Mouse (Mus musculus) heart, postnatal 0 days (tissue): ENCODE results near the gene Phactr1. TPM values are rescaled to one million over a fixed set of nuclear protein-coding genes. Genes with fewer than 3 reads are reported as not detected.
A peak's percentile ranks its signal among the peaks of the same experiment; 100 is the strongest.

Experiments
- ATAC-seq: fragments of 200-750 bp; cut with Nextera tagmentation; 2 replicates; pipeline ENCODE4 v1.8.0; 2017; ENCODE audit warnings: low read depth, moderate number of reproducible peaks, moderate library complexity; ENCODE audit not compliant: insufficient read depth
- DNase-seq: peaks from one replicate; pipeline ENCODE4 v3.0.0-alpha.2; 2016; ENCODE audit warnings: low spot score
- H3K27ac ChIP-seq: fragments of 300-500 bp; sonication (generic); 2 replicates; pipeline ENCODE4 v1.5.1; 2014; ENCODE audit warnings: low read depth, mild to moderate bottlenecking
- H3K27me3 ChIP-seq: fragments of 300-500 bp; sonication (generic); 2 replicates; pipeline ENCODE4 v1.6.1; 2014; ENCODE audit warnings: low read length, mixed read lengths; ENCODE audit not compliant: control insufficient read depth, insufficient read depth
- H3K36me3 ChIP-seq: fragments of 300-500 bp; sonication (generic); replicated peaks from 2 replicates; pipeline ENCODE4 v1.6.1; 2014; ENCODE audit warnings: low read length, mixed read lengths; ENCODE audit not compliant: control insufficient read depth, insufficient read depth
- H3K4me1 ChIP-seq: fragments of 300-500 bp; sonication (generic); 2 replicates; pipeline ENCODE4 v1.6.1; 2014; ENCODE audit warnings: antibody characterized with exemption; ENCODE audit not compliant: control insufficient read depth, insufficient read depth
- H3K4me2 ChIP-seq: fragments of 300-500 bp; sonication (generic); 2 replicates; pipeline ENCODE4 v1.6.1; 2014; ENCODE audit warnings: low read depth, mild to moderate bottlenecking, low read length, moderate library complexity
- H3K4me3 ChIP-seq: fragments of 300-500 bp; sonication (generic); 2 replicates; pipeline ENCODE4 v1.5.1; 2014; ENCODE audit warnings: low read depth, low read length
- H3K9ac ChIP-seq: fragments of 300-500 bp; sonication (generic); replicated peaks from 2 replicates; pipeline ENCODE4 v1.6.1; 2014; ENCODE audit warnings: low read depth, low read length, mixed read lengths
- H3K9me3 ChIP-seq: fragments of 300-500 bp; sonication (generic); replicated peaks from 2 replicates; pipeline ENCODE4 v1.6.1; 2016; ENCODE audit warnings: low read length; ENCODE audit not compliant: control insufficient read depth
- CTCF ChIP-seq: IDR thresholded peaks from 2 replicates; pipeline ENCODE4 v1.5.1; 2016; ENCODE audit warnings: antibody characterized with exemption, control low read depth, low read depth
- EP300 ChIP-seq: IDR thresholded peaks from 2 replicates; pipeline ENCODE4 v1.6.1; 2016; ENCODE audit warnings: antibody characterized with exemption, low read depth
- WGBS: fragments of 180-500 bp; shearing (Covaris S2); extraction: QIAGEN DNeasy Blood & Tissue Kit; methylation state at CpG from one replicate; pipeline ENCODE4 v1.1.7; 2014; 5-methylcytosine and 5-hydroxymethylcytosine counted together
- polyA plus RNA-seq: library from polyadenylated mRNA; unstranded; fragments of >200 nt; fragmentation: Nextera tagmentation; extraction: Ambion mirVana; gene quantifications from 2 replicates; pipeline ENCODE4 v1.2.1, GENCODE M21; 2015
- total RNA-seq: library from RNA; depleted of rRNA; stranded (reverse); fragments of >200 nt; gene quantifications from 2 replicates; pipeline ENCODE4 v1.2.3, GENCODE M21; 2014; ENCODE audit warnings: low replicate concordance

Phactr1 gene
- total and polyA plus RNA-seq, 2 experiments from 2014 or later = 1.6 to 4.8 TPM

DNA sequence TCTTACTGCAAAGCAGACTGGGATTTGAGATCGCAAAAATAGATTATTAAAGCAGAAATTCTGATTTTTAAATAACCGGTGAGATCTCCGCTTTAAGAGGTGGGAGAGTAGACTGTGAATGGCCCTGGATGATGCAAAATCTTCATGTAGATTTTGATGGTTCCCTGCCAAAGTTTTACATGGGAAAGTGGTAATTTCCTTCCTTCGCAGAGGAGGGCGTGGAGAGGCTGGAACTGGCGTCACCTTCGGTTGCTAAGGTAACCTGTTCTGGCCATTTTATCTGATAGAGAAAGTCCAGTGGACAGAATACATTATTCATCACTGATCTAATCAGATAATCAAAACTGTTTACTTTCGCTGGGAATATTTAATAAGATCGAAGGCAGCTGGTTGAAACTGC is 876 bp downstream of the Phactr1 start:
- H3K9ac ChIP-seq = no peak overlapping the region
- H3K4me3 ChIP-seq = no peak overlapping the region
- WGBS = 83% methylated on average over 9 of the region's 9 CpGs
- DNase-seq = no peak
- H3K27ac ChIP-seq = no peak overlapping the region
- no peak overlapping the region for H3K4me2 ChIP-seq
- ATAC-seq = no peak
- H3K4me1 ChIP-seq = no peaks in the 10 kb centered on the region
- no peaks in the 10 kb centered on the region for H3K9me3 ChIP-seq
- TF ChIP-seq CTCF = no peak
- TF ChIP-seq EP300 = no peak
- 0 out of 2 replicates have a peak, but pooled peaks cover 3% of the 10 kb centered on the region for H3K27me3 ChIP-seq
- H3K36me3 ChIP-seq = no peaks in the 10 kb centered on the region

GRCm38 (mm10) chr13:42684181-42684580 is 3.8 kb downstream of the Phactr1 start:
- no peak overlapping the region for H3K27ac ChIP-seq
- no peak overlapping the region for H3K4me2 ChIP-seq
- TF ChIP-seq CTCF (no peak), EP300 (no peak)
- WGBS = 82% methylated on average over 7 of the region's 7 CpGs
- no peaks in the 10 kb centered on the region for H3K4me1 ChIP-seq
- no peak overlapping the region for H3K9ac ChIP-seq
- H3K36me3 ChIP-seq = no peaks in the 10 kb centered on the region
- no peak overlapping the region for H3K4me3 ChIP-seq
- H3K27me3 ChIP-seq = 0 out of 2 replicates have a peak, but pooled peaks cover 3% of the 10 kb centered on the region
- ATAC-seq = no peak
- DNase-seq = no peak
- H3K9me3 ChIP-seq = no peaks in the 10 kb centered on the region

GRCm38 (mm10) chr13:42692233-42692632 is 11.8 kb downstream of the Phactr1 start:
- H3K27ac ChIP-seq = no peak overlapping the region
- H3K4me2 ChIP-seq = no peak overlapping the region
- WGBS = 45% methylated on average over 4 of the region's 4 CpGs
- no peak for ATAC-seq
- no peaks in the 10 kb centered on the region for H3K4me1 ChIP-seq
- TF ChIP-seq CTCF = no peak
- TF ChIP-seq EP300 = no peak
- no peaks in the 10 kb centered on the region for H3K36me3 ChIP-seq
- no peak overlapping the region for H3K9ac ChIP-seq
- H3K9me3 ChIP-seq = no peaks in the 10 kb centered on the region
- no peak overlapping the region for H3K4me3 ChIP-seq
- no peak for DNase-seq
- H3K27me3 ChIP-seq = no peaks in the 10 kb centered on the region

DNA sequence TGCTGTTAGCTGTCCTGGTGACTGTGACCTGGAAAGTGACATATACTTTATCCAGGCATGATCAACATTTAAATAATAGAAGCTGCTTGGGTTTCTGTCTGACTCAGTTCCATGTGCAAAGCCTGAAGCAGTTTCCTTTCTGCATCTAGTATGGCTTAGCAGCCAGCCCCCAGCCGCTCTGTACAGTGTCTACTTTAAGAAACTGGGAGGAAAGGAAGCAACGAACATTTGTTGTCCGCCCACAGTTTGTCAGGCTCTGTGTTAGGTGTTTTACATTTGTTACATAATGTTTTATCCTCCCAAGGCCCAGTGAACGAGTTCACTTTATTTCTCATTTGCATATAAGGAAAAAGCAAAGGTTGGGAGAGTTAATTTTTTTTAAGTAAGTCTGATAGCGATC is 16.2 kb downstream of the Phactr1 start:
- WGBS = 57% methylated on average over 5 of the region's 5 CpGs

GRCm38 (mm10) chr13:42709148-42709547 is 28.7 kb downstream of the Phactr1 start:
- Histone ChIP-seq H3K36me3 (no peaks in the 10 kb centered on the region), H3K9me3 (no peaks in the 10 kb centered on the region), H3K27me3 (peaks cover 32% of the 10 kb centered on the region), H3K27ac (no peak overlapping the region), H3K4me3 (no peak overlapping the region), H3K4me1 (no peaks in the 10 kb centered on the region), H3K4me2 (no peak overlapping the region), H3K9ac (no peak overlapping the region)
- TF ChIP-seq EP300 (no peak), CTCF (no peak)
- 9% methylated on average over 11 of the region's 11 CpGs for WGBS
- ATAC-seq (no peak), DNase-seq (no peak)

More for the DNA sequence above, 16.2 kb downstream of the Phactr1 start:
- DNase-seq (no peak), ATAC-seq (no peak)
- Histone ChIP-seq H3K4me3 (no peak overlapping the region), H3K9me3 (no peaks in the 10 kb centered on the region), H3K27ac (no peak overlapping the region), H3K27me3 (no peaks in the 10 kb centered on the region), H3K9ac (no peak overlapping the region), H3K4me1 (no peaks in the 10 kb centered on the region), H3K36me3 (no peaks in the 10 kb centered on the region), H3K4me2 (no peak overlapping the region)
- TF ChIP-seq EP300 = no peak
- no peak for TF ChIP-seq CTCF

GRCm38 (mm10) chr13:42709611-42710331 is 29.3 kb downstream of the Phactr1 start:
- ATAC-seq = no peak
- H3K4me2 ChIP-seq = peak overlapping the region; percentile 38
- H3K27ac ChIP-seq = no peak overlapping the region
- H3K4me1 ChIP-seq = no peaks in the 10 kb centered on the region
- H3K9me3 ChIP-seq = no peaks in the 10 kb centered on the region
- H3K36me3 ChIP-seq = no peaks in the 10 kb centered on the region
- TF ChIP-seq EP300 (no peak), CTCF (no peak)
- H3K4me3 ChIP-seq = peak overlapping the region; percentile 21; the same call in 1 of the 2 replicates
- 2% methylated on average over 39 of the region's 39 CpGs for WGBS
- no peak overlapping the region for H3K9ac ChIP-seq
- H3K27me3 ChIP-seq = peaks cover 32% of the 10 kb centered on the region
- DNase-seq = no peak
